Mouse (Mus musculus) embryonic stem cell, embryonic (primary cell): Measurements from ENCODE around the gene Vmn2r71.

Source experiments
- CTCF ChIA-PET, 4 experiments: fragments of 300-600 bp in 2 of 4; fragments of 350-600 bp in 2 of 4; sonication (Branson Sonifier 250); formaldehyde crosslinking; loops; one replicate each; lab custom pipeline; 2022; ENCODE audit warnings: inconsistent platforms in 2 of 4; lab: Charles Lee
- POLR2A ChIA-PET, 4 experiments: fragments of 300-600 bp in 2 of 4; fragments of 350-600 bp in 2 of 4; sonication (Branson Sonifier 250); formaldehyde crosslinking; loops; one replicate each; lab custom pipeline; 2022; ENCODE audit warnings: antibody characterized with exemption in 4 of 4, inconsistent platforms in 1 of 4; lab: Charles Lee

The Vmn2r71 gene

GRCm38 (mm10) chr7:85562787-85563186 is at the start of gene Vmn2r71:
Vmn2r71 (plus strand) TSS chr7:85563087.
- ChIA-PET CTCF (no interaction called here), POLR2A (no interaction called here)

DNA sequence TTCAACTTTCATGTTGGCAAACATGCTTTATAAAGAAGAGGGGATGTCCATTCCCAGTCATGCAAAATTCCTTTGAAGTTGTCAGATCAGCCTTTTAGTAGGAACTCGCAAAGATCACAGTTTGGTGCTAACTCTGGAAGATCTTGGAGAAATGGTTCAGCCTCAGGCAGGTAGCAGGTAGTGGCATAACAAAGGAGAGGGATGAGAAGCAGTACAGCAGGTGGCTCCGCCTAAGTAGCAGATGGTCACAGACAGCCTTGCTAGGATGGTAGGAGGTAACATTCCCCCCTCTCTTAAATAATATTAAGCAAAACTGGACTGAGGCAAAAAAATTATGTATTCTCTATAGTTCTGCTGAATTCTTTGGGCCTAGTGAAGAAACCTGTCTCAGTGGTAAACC is 20.8 kb upstream of the Vmn2r71 start:
- ChIA-PET CTCF (no interaction called here), POLR2A (no interaction called here)

GRCm38 (mm10) chr7:85543118-85543517 is 19.8 kb upstream of the Vmn2r71 start:
- POLR2A ChIA-PET = no interaction called here
- CTCF ChIA-PET = no interaction called here

DNA sequence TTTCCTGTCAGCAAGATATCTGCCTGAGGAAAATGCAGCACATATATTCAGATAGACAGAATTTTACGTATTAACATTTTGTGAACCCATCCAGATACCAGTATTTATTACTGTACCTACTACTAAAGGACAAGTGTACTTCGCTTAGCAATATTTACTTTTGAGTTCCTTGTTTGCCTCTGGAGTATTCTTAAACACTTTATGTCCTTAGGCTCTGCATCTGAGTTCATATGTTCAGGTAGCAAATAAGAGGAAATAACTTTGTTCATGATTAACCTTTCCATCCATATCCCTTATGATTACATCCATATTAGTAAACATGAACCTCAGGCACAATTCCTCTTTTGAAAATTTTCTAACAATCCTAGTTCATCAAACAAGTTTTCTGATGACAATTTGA is 6.2 kb downstream of the Vmn2r71 start, which contains the start of gene Vmn2r70:
Gene Vmn2r70, minus strand, starts transcription at position 101 of the 400 bp plus-strand sequence.
- POLR2A ChIA-PET = no interaction called here
- CTCF ChIA-PET = no interaction called here
